Mouse (Mus musculus): ENCODE measurements around the gene Tmem268.

The Tmem268 gene

GRCm38 (mm10) chr4:63554616-63555015 is 4.0 kb upstream of the Tmem268 start:
- in situ Hi-C loops (cut with MboI, MseI), result loop anchor here (5.0 kb wide), 1 partner anchor 152 kb away; the partner anchor contains the start of gene Akna

DNA sequence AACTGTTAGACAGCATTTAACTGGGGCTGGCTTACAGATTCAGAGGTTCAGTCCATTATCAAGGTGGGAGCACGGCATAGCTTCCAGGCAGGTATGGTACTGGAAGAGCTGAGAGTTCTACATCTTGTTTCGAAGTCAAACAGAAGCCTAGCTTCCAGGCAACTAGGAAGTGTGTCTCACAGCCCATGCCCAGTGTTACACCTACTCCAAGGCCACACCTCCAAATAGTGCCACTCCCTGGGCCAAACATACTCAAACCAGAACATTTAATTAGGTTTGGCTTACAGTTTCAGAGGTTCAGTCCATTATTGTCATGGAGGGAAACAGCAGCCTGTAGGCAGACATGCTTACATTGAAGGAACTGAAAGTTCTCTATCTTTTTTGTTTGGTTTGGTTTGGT is 3.5 kb upstream of the Tmem268 start:
- in situ Hi-C loops (cut with MboI, MseI), result loop anchor here (5.0 kb wide), 1 partner anchor 153 kb away; the partner anchor contains the start of gene Akna

- in situ Hi-C loops (cut with MboI, MseI), result loop anchor here (5.0 kb wide), 1 partner anchor 154 kb away; the partner anchor contains the start of gene Akna
These were observed 1.9 kb upstream of the Tmem268 start for GRCm38 (mm10) chr4:63556665-63557064.

DNA sequence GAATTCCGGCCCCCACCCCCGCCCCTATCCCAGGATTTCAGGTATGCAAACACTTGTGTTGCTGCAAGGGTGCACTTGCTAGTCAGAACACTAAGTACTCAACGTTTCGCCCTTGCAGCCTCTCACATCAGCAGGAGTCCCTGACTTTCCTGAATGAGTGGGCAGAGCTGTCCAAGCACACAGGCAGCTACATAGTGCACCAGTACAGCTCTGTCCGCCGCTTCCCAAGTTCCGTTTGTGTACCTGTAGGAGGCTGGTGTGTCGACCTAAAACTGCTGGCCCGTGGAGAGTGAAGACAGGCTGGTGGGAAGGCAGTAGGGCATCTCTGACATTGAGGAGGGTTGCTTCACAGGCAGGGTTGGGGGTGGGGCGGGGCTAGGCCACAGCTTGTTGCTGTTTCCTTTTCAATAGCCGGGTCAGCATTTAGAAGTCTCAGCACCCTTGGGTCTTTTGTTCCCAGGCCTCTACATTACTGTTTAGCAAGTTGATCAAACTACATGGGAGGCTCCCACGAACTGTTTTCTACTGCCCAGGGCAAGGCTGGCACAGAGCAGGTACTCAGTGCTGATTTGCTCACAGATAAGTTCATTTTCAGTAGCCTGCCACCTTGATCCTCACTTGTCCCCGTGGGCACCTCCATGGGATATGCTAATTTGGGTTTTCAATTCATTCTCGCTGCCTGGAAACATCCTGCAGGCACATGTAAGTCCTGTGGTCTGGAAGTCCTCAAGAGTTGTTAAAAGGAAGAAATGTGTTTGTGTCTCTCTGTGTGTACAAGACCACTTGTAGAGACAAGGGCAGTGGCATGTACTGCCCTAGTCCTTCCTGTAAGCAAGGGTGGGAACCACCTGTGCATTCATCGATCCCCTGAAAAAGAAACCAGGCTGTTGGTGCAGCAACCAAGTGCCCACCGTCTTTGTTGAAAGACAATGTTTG is 1.2 kb upstream of the Tmem268 start:
- in situ Hi-C loops (cut with MboI, MseI), result loop anchor here (5.0 kb wide), 1 partner anchor 155 kb away; the partner anchor contains the start of gene Akna

- in situ Hi-C loops (cut with MboI, MseI), result loop anchor here (5.0 kb wide), 1 partner anchor 157 kb away; the partner anchor contains the start of gene Akna
These were observed 631 bp downstream of the Tmem268 start for GRCm38 (mm10) chr4:63559127-63559697.

- in situ Hi-C loops (cut with MboI, MseI), result no loop called here
These were observed 1.5 kb downstream of the Tmem268 start for GRCm38 (mm10) chr4:63560079-63560478.

- in situ Hi-C loops (cut with MboI, MseI), result no loop called here
These were observed 3.5 kb downstream of the Tmem268 start for GRCm38 (mm10) chr4:63561861-63562675.

GRCm38 (mm10) chr4:63562742-63563141 is 4.2 kb downstream of the Tmem268 start:
- in situ Hi-C loops (cut with MboI, MseI), result no loop called here

DNA sequence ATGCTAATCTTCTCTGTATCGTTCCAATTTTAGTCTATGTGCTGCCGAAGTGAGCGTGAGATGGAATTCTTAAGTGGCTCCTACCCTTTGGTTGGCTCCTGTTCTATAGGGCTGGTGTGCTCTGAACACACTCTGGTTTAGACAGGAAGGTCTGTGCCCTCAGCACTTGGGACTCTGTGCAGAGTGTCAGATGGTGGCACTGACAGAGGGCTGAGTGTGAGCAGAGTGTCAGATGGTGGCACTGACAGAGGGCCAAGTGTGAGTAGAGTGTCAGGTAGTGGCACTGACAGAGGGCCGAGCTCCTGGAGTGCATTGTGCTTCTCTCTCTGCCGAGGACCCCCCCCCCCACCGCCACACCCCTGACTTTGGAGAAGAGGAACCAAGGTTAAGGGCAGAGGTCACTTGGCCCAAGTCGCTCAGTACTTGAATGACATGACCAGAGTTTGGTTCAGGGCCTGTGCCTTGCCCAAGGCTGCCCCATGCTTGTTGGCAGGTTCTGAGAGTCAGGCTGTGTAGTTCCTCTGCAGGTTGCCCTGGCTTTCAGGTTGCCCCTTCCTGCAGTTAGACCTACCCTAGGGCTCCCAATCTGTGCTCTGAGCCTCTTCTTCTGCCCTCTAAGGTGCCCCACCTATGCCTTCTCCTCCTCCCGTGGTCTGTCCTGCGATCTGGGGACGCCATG is 9.3 kb downstream of the Tmem268 start:
- in situ Hi-C loops (cut with MboI, MseI), result no loop called here

DNA sequence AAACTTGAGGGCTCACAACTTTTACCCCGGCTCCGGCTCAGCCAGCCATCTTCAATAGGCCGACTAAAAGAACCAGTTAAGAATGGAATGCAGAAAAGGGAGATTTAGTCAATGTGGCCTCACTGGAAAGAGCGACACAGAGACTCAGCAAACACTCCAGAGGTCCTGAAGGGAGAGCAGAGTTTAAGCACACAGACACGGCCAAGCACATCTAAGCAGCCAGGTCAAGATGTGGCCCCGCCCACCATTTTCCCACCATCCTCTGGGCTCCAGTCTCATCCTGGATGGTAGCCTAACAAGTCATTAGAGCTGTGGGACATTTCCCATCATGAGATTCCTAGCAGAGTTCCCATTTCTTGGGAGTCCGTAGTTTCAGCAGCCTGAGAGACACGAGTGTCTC is 10.7 kb downstream of the Tmem268 start:
- in situ Hi-C loops (cut with MboI, MseI), result no loop called here

DNA sequence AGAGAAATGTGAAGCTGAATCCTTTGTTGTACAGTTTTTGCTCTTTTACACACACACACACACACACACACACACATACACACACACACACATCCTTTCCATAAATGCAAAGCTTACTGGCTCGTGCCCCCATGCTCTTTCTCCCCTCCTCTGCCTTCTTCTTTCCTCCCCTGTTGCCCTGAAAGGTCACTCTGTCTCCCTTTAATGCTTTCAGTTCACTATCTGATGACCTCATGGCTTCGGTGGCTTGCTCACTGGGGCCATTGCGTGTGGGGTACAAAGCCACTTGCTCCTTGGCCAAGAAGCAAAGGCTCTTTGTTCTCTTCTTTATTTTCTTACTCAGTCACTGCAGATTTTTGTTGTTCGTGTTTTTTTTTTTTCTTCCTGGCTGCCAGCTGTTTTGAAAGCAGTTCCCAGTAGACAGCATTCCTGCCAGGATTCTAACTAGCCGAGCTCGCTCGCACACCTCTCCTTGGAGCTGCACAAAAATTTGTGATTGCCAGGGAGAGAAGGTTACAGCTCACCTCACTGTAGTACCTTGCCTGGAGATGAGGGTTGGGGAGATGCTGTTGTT is 11.7 kb downstream of the Tmem268 start:
- in situ Hi-C loops (cut with MboI, MseI), result no loop called here

GRCm38 (mm10) chr4:63572621-63573020 is 14.0 kb downstream of the Tmem268 start:
- in situ Hi-C loops (cut with MboI, MseI), result no loop called here

GRCm38 (mm10) chr4:63579649-63580048 is 21.1 kb downstream of the Tmem268 start:
- in situ Hi-C loops (cut with MboI, MseI), result no loop called here

GRCm38 (mm10) chr4:63580078-63580477 is 21.5 kb downstream of the Tmem268 start:
- in situ Hi-C loops (cut with MboI, MseI), result no loop called here

DNA sequence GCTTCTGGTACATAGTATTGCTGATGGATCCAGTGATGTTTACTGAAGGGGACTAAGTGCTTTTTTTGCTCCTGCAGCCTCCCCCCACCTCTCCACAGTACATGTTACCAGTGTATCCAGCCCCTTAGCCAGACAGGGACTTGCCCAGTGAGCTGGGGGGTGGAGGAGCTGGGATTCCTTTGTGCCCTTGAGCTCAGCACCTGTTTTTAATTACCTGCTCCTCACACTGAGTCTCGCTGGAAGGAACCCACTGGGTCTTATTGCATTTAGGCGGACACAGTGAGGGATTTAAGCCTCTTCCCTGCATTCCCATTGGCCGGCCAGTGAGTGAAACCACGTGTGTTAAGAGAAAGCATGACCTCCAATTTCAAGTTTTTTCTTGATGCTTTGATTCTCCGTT is 24.0 kb downstream of the Tmem268 start:
- in situ Hi-C loops (cut with MboI, MseI), result no loop called here

- in situ Hi-C loops (cut with MboI, MseI), result no loop called here
These were observed 26.6 kb downstream of the Tmem268 start for GRCm38 (mm10) chr4:63585216-63585615.

- in situ Hi-C loops (cut with MboI, MseI), result no loop called here
These were observed 27.7 kb downstream of the Tmem268 start for GRCm38 (mm10) chr4:63586240-63586639.

DNA sequence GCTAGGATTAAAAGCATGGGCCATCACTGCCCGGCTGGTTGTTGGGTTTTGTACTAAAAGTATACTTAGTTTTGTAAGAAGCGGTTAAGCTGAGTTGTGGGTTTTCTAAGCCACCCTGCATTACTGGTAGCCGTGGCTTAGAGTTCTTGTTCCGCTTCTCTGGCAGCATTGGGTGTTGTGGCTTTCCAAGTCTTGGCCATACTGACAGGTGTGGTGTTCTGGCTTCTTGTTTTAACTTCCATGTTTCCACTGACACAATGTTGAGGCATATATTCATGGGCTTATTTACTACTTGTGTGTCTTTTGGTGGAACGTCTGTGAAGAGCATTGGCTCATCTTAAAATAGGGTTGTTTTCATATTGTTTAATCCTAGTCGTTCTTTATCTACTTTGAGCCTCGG is 31.4 kb downstream of the Tmem268 start:
- in situ Hi-C loops (cut with MboI, MseI), result loop anchor here (10.0 kb wide), 1 partner anchor 695 kb away; no protein-coding TSS in a partner anchor

DNA sequence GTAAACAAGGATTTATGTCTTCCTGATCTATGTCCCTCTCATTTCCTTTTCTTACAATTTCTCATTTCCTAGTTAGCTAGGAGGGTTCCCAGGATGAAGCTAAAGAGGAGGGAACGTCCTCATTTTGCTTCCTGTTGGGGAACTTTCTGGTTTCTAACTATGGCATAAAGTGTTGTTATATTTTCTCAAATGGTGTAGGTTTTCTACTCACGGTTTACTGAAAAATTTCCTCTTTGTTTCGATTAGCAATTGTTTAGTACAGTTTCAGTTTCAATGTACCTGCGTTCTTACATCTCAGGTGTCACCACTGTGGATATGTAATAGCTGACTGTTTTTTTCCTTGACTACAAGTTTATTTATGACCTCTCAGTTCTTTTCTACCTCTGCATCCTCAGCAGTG is 32.0 kb downstream of the Tmem268 start:
- in situ Hi-C loops (cut with MboI, MseI), result loop anchor here (10.0 kb wide), 1 partner anchor 696 kb away; no protein-coding TSS in a partner anchor

GRCm38 (mm10) chr4:63594459-63595110 is 36.0 kb downstream of the Tmem268 start:
- in situ Hi-C loops (cut with MboI, MseI), result loop anchor here (10.0 kb wide), 1 partner anchor 700 kb away; no protein-coding TSS in a partner anchor

Data from T-helper 1 cell (primary cell).